Mouse (Mus musculus) left cerebral cortex, postnatal 4 days (tissue): Measurements from ENCODE around the gene Otog. TPM values are rescaled to one million over a fixed set of nuclear protein-coding genes. Genes with fewer than 3 reads are reported as not detected.

Source experiments
- DNase-seq: peaks from one replicate; pipeline ENCODE4 v3.0.0-alpha.2; 2022
- intact Hi-C: fragments of 180-260 bp; cut with DNase I; formaldehyde crosslinking; loops from one replicate; pipeline ENCODE4 v1.15.1; 2025
- total RNA-seq, 2 experiments: library from RNA; stranded (reverse); gene quantifications; 2 replicates each; pipeline ENCODE4 v1.2.3; 2021

Gene Otog
- total RNA-seq, 2 experiments from 2014 or later: 0.08 to 0.26 TPM

GRCm38 (mm10) chr7:46352748-46353147 is 112.0 kb downstream of the Otog start:
- DNase-seq: no peak
- intact Hi-C loops: no loop called here

DNA sequence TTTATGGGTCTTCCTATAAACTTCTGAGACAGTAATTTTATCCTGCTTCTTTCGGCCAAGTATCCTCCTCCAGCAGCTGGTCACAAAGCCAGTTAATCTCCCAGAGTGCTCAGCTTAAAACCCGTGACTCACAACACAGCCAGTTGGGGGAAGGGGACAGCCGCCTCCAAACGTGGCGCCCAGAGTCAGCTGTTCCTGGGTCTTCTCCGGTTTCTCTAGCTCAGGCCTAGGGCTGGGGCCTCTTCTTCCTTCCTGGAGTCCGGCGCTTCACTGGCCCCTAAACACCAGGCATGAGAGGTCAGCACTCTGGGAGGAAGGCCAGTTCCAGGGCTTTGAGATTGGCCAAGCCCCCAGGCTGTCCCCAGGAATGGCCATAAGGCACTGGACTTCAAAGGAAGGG is 112.4 kb downstream of the Otog start:
- no peak for DNase-seq
- intact Hi-C loops: no loop called here

DNA sequence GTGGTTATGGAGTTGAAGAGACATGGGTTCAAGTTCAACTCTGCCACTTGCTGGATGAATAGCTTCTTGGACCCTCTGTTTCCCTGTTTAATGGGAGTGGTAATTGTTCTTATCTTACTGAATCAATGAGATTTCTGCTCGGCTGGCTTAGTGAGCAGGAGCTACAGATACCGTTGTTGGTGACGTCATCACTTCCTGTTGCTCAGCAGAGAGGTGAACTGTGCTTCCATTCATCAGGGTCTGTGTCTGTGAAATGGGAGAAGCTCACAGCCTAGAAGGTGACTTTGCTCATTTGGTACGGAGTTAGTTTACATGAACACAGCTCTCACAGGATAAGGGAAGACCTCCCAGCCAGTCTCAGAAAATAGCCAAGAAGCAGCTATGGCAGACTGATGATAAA is 113.1 kb downstream of the Otog start:
- intact Hi-C loops: no loop called here
- DNase-seq: no peak

Other genes starting within 250 kb of the Otog start
- gene Abcc6, start 210.7 kb upstream of the Otog start, total RNA-seq: 1 to 10 TPM; 2.1 to 3.0 TPM
- 10 to 100 TPM; 83.3 to 92.5 TPM for gene Nomo1, start 207.3 kb upstream of the Otog start, total RNA-seq
- gene Kcnj11, start 140.2 kb upstream of the Otog start, total RNA-seq: 10 to 100 TPM; 11.8 to 12.8 TPM
- gene Abcc8, start 61.0 kb upstream of the Otog start, total RNA-seq: 10 to 100 TPM; 18.2 to 23.1 TPM
- gene Ush1c, start 2.5 kb upstream of the Otog start, total RNA-seq: under 1 TPM; 0.40 to 0.54 TPM
- gene Myod1, start 135.5 kb downstream of the Otog start, total RNA-seq: not detected
- gene Kcnc1, start 155.5 kb downstream of the Otog start, total RNA-seq: 10 to 100 TPM; 40.2 to 43.2 TPM